Mouse (Mus musculus): ENCODE data around the gene Hivep2. TPM values are rescaled to one million over a fixed set of nuclear protein-coding genes. Genes with fewer than 3 reads are reported as not detected.

Hivep2 gene
- polyA plus RNA-seq, 1 experiment from 2014 or later = 2.5 TPM

- H3K36me3 ChIP-seq = no peaks in the 10 kb centered on the region
- ATAC-seq (ENCODE audit: insufficient number of reproducible peaks, insufficient read depth, low FRiP score, low TSS enrichment, low read depth) = no peak
- H3K4me1 ChIP-seq (replicated peaks) = no peaks in the 10 kb centered on the region
- no peaks in the 10 kb centered on the region for H3K9me3 ChIP-seq
- H3K27ac ChIP-seq = no peak overlapping the region
- 84% methylated on average over 4 of the region's 4 CpGs for WGBS
- no peaks in the 10 kb centered on the region for H3K27me3 ChIP-seq
- no peak overlapping the region for H3K4me2 ChIP-seq
- no peak overlapping the region for H3K9ac ChIP-seq (replicated peaks)
- no peak overlapping the region for H3K4me3 ChIP-seq (replicated peaks)
Observed at GRCm38 (mm10) chr10:14174124-14174523, 208.2 kb downstream of the Hivep2 start.

DNA sequence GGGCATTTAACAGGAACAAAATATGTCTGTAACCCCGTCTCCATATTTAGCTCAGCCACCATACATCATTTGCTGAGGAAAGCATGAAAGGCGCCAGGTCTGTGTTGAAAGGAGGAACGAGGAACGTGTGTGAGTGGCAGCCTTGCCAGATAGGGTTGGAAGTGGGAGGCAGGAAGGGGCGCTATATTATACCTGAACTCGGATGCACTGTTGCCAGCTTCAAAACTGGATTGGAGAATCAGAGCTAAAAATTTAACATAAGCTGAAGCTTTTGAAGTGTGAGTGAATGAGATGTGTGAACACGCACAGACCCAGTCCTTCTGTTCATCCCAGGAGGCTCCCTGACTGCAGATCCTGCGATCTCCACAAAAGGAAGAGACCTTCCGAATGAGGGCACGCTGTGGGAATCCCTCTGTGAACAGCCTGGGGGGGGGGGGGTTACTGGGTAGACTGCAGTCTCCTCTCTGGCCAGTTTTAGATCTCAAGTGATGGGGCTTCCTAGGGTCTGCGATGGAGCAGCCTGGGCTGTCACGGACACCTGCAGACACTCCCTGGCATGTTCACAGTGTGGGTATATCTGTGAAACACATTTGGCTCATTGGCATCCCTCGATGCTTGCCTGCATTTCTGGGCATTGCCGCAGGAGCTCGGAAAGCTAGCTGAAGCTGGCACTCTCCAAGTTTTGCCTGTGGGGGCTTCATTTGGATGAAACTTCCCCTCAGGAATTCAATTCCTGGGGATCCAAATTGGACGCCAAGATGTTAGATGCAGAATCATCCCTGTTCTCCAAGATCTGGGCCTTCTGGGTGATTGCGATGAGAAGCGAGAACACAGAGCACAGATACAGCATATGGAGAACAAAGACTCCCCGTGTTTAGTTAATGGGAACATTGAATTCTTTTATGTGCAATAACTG lies 213.8 kb downstream of the Hivep2 start:
- no peak overlapping the region for H3K9ac ChIP-seq (replicated peaks)
- no peak for ATAC-seq (ENCODE audit: insufficient number of reproducible peaks, insufficient read depth, low FRiP score, low TSS enrichment, low read depth)
- H3K9me3 ChIP-seq = no peaks in the 10 kb centered on the region
- no peak overlapping the region for H3K4me3 ChIP-seq (replicated peaks)
- WGBS = 84% methylated on average over 19 of the region's 19 CpGs
- H3K27ac ChIP-seq = no peak overlapping the region
- no peaks in the 10 kb centered on the region for H3K36me3 ChIP-seq
- H3K27me3 ChIP-seq = no peaks in the 10 kb centered on the region
- H3K4me2 ChIP-seq = no peak overlapping the region
- no peaks in the 10 kb centered on the region for H3K4me1 ChIP-seq (replicated peaks)

GRCm38 (mm10) chr10:14186352-14186976 lies 220.6 kb downstream of the Hivep2 start:
- Histone ChIP-seq H3K36me3 (no peaks in the 10 kb centered on the region), H3K27me3 (no peaks in the 10 kb centered on the region), H3K9me3 (no peaks in the 10 kb centered on the region), H3K4me2 (no peak overlapping the region), H3K4me1 (replicated peaks) (no peaks in the 10 kb centered on the region), H3K9ac (replicated peaks) (no peak overlapping the region), H3K27ac (no peak overlapping the region), H3K4me3 (replicated peaks) (no peak overlapping the region)
- 66% methylated on average over 11 of the region's 11 CpGs for WGBS
- ATAC-seq (ENCODE audit: insufficient number of reproducible peaks, insufficient read depth, low FRiP score, low TSS enrichment, low read depth) = no peak

DNA sequence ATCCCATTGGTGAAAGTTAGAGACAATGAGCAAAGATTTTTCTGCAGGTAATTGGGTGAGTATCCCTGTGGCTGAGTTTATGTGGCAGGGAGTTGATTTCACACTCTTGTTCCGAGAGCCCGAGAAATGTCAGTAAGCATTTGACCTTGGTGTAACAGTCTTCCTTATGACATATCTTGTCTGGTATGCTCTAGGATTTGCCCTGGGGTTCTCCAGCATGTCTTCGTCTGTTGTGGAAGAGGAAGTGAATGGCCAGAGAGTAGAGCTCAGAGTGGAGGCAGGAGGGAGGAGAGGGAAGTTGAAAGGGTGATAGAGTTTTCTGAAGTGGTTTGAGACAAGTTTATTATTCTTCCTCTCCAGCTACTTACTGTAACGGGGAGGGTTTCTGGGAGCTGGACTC lies 223.2 kb downstream of the Hivep2 start:
- no peak for ATAC-seq (ENCODE audit: insufficient number of reproducible peaks, insufficient read depth, low FRiP score, low TSS enrichment, low read depth)
- H3K4me3 ChIP-seq (replicated peaks) = no peak overlapping the region
- no peaks in the 10 kb centered on the region for H3K9me3 ChIP-seq
- H3K27me3 ChIP-seq = no peaks in the 10 kb centered on the region
- H3K36me3 ChIP-seq = no peaks in the 10 kb centered on the region
- WGBS = 65% methylated on average over 4 of the region's 4 CpGs
- H3K4me2 ChIP-seq = no peak overlapping the region
- H3K4me1 ChIP-seq (replicated peaks) = no peaks in the 10 kb centered on the region
- no peak overlapping the region for H3K27ac ChIP-seq
- no peak overlapping the region for H3K9ac ChIP-seq (replicated peaks)

DNA sequence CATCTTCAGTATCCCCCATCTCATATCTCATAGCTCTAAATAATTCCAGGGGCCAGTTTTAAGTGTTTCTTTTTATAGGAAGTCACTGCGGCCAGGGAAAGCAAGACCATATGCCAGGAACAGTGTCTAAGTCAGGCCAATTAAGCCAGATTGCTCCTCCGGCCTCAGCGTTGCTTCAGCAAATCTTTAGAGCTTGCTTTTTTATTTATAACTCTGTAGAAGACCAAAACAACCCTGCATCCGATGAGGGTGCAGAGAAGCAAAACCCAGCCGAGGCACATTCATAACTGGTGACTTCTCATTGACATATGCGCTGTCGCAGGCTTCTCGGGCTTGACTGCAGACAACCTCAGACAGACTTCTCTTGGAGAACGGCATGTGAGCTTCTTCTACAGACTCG lies 225.3 kb downstream of the Hivep2 start:
- no peak overlapping the region for H3K9ac ChIP-seq (replicated peaks)
- H3K36me3 ChIP-seq = no peaks in the 10 kb centered on the region
- no peak for ATAC-seq (ENCODE audit: insufficient number of reproducible peaks, insufficient read depth, low FRiP score, low TSS enrichment, low read depth)
- H3K4me2 ChIP-seq = no peak overlapping the region
- WGBS = 60% methylated on average over 10 of the region's 10 CpGs
- no peaks in the 10 kb centered on the region for H3K27me3 ChIP-seq
- H3K27ac ChIP-seq = no peak overlapping the region
- no peaks in the 10 kb centered on the region for H3K4me1 ChIP-seq (replicated peaks)
- H3K4me3 ChIP-seq (replicated peaks) = no peak overlapping the region
- no peaks in the 10 kb centered on the region for H3K9me3 ChIP-seq

DNA sequence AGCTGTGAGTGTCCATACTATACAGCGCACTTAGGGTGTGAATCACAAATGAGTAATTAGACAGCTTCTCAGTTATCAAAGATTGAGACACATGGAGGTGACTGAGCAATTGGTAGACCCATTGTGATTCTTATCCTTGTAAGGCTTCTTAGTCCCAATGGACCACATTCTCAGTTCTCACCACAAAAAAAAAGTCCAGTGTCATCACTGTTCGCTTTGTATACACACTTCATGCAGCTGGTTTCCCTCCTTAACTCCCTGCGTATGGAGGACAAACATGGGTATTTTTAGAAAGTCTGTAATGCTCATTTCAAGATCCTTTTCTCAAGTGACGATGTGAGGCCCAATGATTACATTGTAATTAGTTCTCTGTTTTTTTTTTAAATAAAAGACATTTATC lies 226.3 kb downstream of the Hivep2 start:
- Histone ChIP-seq H3K4me2 (no peak overlapping the region), H3K4me3 (replicated peaks) (no peak overlapping the region), H3K9me3 (no peaks in the 10 kb centered on the region), H3K9ac (replicated peaks) (no peak overlapping the region), H3K4me1 (replicated peaks) (no peaks in the 10 kb centered on the region), H3K27ac (no peak overlapping the region), H3K27me3 (no peaks in the 10 kb centered on the region), H3K36me3 (no peaks in the 10 kb centered on the region)
- 86% methylated on average over 4 of the region's 4 CpGs for WGBS
- no peak for ATAC-seq (ENCODE audit: insufficient number of reproducible peaks, insufficient read depth, low FRiP score, low TSS enrichment, low read depth)

DNA sequence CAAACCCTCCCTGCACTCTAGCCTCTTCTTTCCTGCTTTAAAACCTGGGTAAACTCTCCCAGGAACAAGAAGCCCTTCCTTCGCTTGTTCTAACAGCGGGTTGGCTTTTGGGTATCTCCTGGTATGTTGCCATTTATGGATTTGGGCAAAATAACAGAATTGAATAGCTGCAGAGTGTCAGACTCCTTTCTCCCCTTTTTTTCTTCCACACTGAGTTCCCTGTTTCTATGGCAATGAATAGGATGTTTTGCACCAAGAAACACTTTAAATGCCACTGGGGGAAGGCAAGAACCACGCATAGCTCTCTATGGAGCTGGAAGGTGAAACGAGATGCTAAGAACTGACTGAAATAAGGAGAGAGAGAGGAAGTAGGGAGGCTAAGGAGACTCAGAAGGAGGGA lies 227.8 kb downstream of the Hivep2 start:
- no peak overlapping the region for H3K4me2 ChIP-seq
- WGBS = 75% methylated on average over 4 of the region's 4 CpGs
- no peaks in the 10 kb centered on the region for H3K36me3 ChIP-seq
- no peak overlapping the region for H3K4me3 ChIP-seq (replicated peaks)
- H3K27ac ChIP-seq = no peak overlapping the region
- H3K9me3 ChIP-seq = no peaks in the 10 kb centered on the region
- no peaks in the 10 kb centered on the region for H3K4me1 ChIP-seq (replicated peaks)
- H3K9ac ChIP-seq (replicated peaks) = no peak overlapping the region
- no peak for ATAC-seq (ENCODE audit: insufficient number of reproducible peaks, insufficient read depth, low FRiP score, low TSS enrichment, low read depth)
- H3K27me3 ChIP-seq = peaks cover 2% of the 10 kb centered on the region; the same call in 1 of the 2 replicates

GRCm38 (mm10) chr10:14195778-14196650 lies 230.1 kb downstream of the Hivep2 start:
- H3K27ac ChIP-seq = no peak overlapping the region
- H3K4me3 ChIP-seq (replicated peaks) = no peak overlapping the region
- ATAC-seq (ENCODE audit: insufficient number of reproducible peaks, insufficient read depth, low FRiP score, low TSS enrichment, low read depth) = no peak
- H3K36me3 ChIP-seq = no peaks in the 10 kb centered on the region
- peaks cover 8% of the 10 kb centered on the region for H3K27me3 ChIP-seq
- WGBS = 70% methylated on average over 17 of the region's 17 CpGs
- H3K9me3 ChIP-seq = no peaks in the 10 kb centered on the region
- H3K4me1 ChIP-seq (replicated peaks) = no peaks in the 10 kb centered on the region
- H3K9ac ChIP-seq (replicated peaks) = no peak overlapping the region
- H3K4me2 ChIP-seq = no peak overlapping the region

- no peaks in the 10 kb centered on the region for H3K9me3 ChIP-seq
- no peak overlapping the region for H3K9ac ChIP-seq (replicated peaks)
- ATAC-seq (ENCODE audit: insufficient number of reproducible peaks, insufficient read depth, low FRiP score, low TSS enrichment, low read depth) = no peak
- H3K4me1 ChIP-seq (replicated peaks) = no peaks in the 10 kb centered on the region
- no peaks in the 10 kb centered on the region for H3K36me3 ChIP-seq
- H3K27me3 ChIP-seq = peaks cover 8% of the 10 kb centered on the region
- no peak overlapping the region for H3K27ac ChIP-seq
- no peak overlapping the region for H3K4me2 ChIP-seq
- no peak overlapping the region for H3K4me3 ChIP-seq (replicated peaks)
- 82% methylated on average over 7 of the region's 7 CpGs for WGBS
Observed at GRCm38 (mm10) chr10:14196785-14197184, 230.9 kb downstream of the Hivep2 start.

GRCm38 (mm10) chr10:14197261-14197660 lies 231.4 kb downstream of the Hivep2 start:
- whole genome bisulfite sequencing = 74% methylated on average over 6 of the region's 6 CpGs
- H3K36me3 ChIP-seq = no peaks in the 10 kb centered on the region

DNA sequence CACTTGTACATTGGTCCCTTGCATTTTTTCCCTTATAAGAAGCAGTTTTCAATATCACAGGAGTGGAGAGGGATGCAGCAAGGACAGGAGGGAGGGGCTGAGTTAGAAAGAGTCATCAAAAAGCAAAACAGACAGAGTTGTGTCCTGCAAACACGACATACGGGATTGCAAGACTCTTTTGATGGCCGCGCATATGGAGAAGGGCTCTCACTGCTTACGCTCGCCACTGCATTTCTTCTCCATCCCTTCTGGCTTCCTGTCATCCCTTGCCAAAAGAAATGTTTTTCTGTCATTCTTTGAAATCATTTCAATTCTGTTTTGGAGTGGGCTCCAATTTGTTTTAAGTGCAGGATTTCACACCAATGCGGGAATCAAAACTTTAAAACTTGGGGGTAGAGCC lies 233.5 kb downstream of the Hivep2 start:
- H3K4me1 ChIP-seq (replicated peaks) = no peaks in the 10 kb centered on the region
- peaks cover 8% of the 10 kb centered on the region for H3K27me3 ChIP-seq
- H3K27ac ChIP-seq = no peak overlapping the region
- 79% methylated on average over 7 of the region's 7 CpGs for WGBS
- no peak overlapping the region for H3K9ac ChIP-seq (replicated peaks)
- no peaks in the 10 kb centered on the region for H3K9me3 ChIP-seq
- no peaks in the 10 kb centered on the region for H3K36me3 ChIP-seq
- no peak overlapping the region for H3K4me2 ChIP-seq
- ATAC-seq (ENCODE audit: insufficient number of reproducible peaks, insufficient read depth, low FRiP score, low TSS enrichment, low read depth) = no peak
- no peak overlapping the region for H3K4me3 ChIP-seq (replicated peaks)

More at GRCm38 (mm10) chr10:14197261-14197660, 231.4 kb downstream of the Hivep2 start:
- H3K9me3 ChIP-seq = no peaks in the 10 kb centered on the region
- ATAC-seq (ENCODE audit: insufficient number of reproducible peaks, insufficient read depth, low FRiP score, low TSS enrichment, low read depth) = no peak
- H3K4me1 ChIP-seq (replicated peaks) = no peaks in the 10 kb centered on the region
- no peak overlapping the region for H3K4me2 ChIP-seq
- H3K9ac ChIP-seq (replicated peaks) = no peak overlapping the region
- no peak overlapping the region for H3K27ac ChIP-seq
- H3K27me3 ChIP-seq = peaks cover 8% of the 10 kb centered on the region
- no peak overlapping the region for H3K4me3 ChIP-seq (replicated peaks)

Measured in limb, embryonic 12.5 days (tissue).